Mouse (Mus musculus): Measurements from ENCODE around the gene Zfp219. TPM values are rescaled to one million over a fixed set of nuclear protein-coding genes. Genes with fewer than 3 reads are reported as not detected.

Gene Zfp219
- polyA plus RNA-seq, 1 experiment: 33.1 TPM

GRCm38 (mm10) chr14:51960316-51960715 is 60.2 kb downstream of the Zfp219 start:
- TF ChIP-seq CTCF (IDR thresholded peaks at IDR 0.05; ENCODE audit: borderline replicate concordance, insufficient read depth, low read length) (no peak), POLR2A (IDR thresholded peaks at IDR 0.05; ENCODE audit: low read depth, low read length) (no peak)
- Histone ChIP-seq H3K4me1 (ENCODE audit: control insufficient read depth, insufficient read depth, low read length) (peaks cover 7% of the 10 kb centered on the region), H3K27ac (ENCODE audit: insufficient read depth, low read length) (peak overlapping the region; percentile 89), H3K4me3 (ENCODE audit: insufficient read depth, low read length) (no peak overlapping the region)

Other genes starting within 250 kb of the Zfp219 start
- not detected in 2 replicates for gene Ang4, start 247.1 kb downstream of the Zfp219 start, polyA plus RNA-seq (2011; ENCODE audit: insufficient read length, low read depth, missing spikeins)
- gene AY358078, start 220.7 kb downstream of the Zfp219 start, polyA plus RNA-seq (2011; ENCODE audit: insufficient read length, low read depth, missing spikeins): not detected in 2 replicates
- gene Ear6, start 167.0 kb downstream of the Zfp219 start, polyA plus RNA-seq (2011; ENCODE audit: insufficient read length, low read depth, missing spikeins): not detected in 2 replicates
- gene Mettl17, start 135.9 kb downstream of the Zfp219 start, polyA plus RNA-seq (2011; ENCODE audit: insufficient read length, low read depth, missing spikeins): 14.0 and 16.7 TPM in 2 replicates
- gene Slc39a2, start 127.8 kb downstream of the Zfp219 start, polyA plus RNA-seq (2011; ENCODE audit: insufficient read length, low read depth, missing spikeins): 1.1 and 3.2 TPM in 2 replicates
- 7.2 and 17.2 TPM in 2 replicates for gene Ndrg2, start 106.6 kb downstream of the Zfp219 start, polyA plus RNA-seq (2011; ENCODE audit: insufficient read length, low read depth, missing spikeins)
- not detected in 2 replicates for gene Tppp2, start 102.3 kb downstream of the Zfp219 start, polyA plus RNA-seq (2011; ENCODE audit: insufficient read length, low read depth, missing spikeins)
- not detected in 2 replicates for gene Rnase13, start 98.0 kb downstream of the Zfp219 start, polyA plus RNA-seq (2011; ENCODE audit: insufficient read length, low read depth, missing spikeins)
- gene Arhgef40, start 36.0 kb downstream of the Zfp219 start, polyA plus RNA-seq (2011; ENCODE audit: insufficient read length, low read depth, missing spikeins): 109 and 119 TPM in 2 replicates
- 0.95 TPM in 1 of 2 replicates, not detected in the other for gene Tmem253, start 5.1 kb downstream of the Zfp219 start, polyA plus RNA-seq (2011; ENCODE audit: insufficient read length, low read depth, missing spikeins)
- gene Olfr221, start 21.7 kb upstream of the Zfp219 start, polyA plus RNA-seq (2011; ENCODE audit: insufficient read length, low read depth, missing spikeins): not detected in 2 replicates
- gene Hnrnpc, start 83.3 kb upstream of the Zfp219 start, polyA plus RNA-seq (2011; ENCODE audit: insufficient read length, low read depth, missing spikeins): 402 and 479 TPM in 2 replicates
- gene Rpgrip1, start 90.0 kb upstream of the Zfp219 start, polyA plus RNA-seq (2011; ENCODE audit: insufficient read length, low read depth, missing spikeins): 1.8 and 3.7 TPM in 2 replicates
- 83.0 and 88.6 TPM in 2 replicates for gene Supt16, start 176.7 kb upstream of the Zfp219 start, polyA plus RNA-seq (2011; ENCODE audit: insufficient read length, low read depth, missing spikeins)
- 141 and 146 TPM in 2 replicates for gene Chd8, start 237.0 kb upstream of the Zfp219 start, polyA plus RNA-seq (2011; ENCODE audit: insufficient read length, low read depth, missing spikeins)